Mouse (Mus musculus): ENCODE results near the gene Rpf2.
A peak's percentile ranks its signal among the peaks of the same experiment; 100 is the strongest.

Rpf2 gene

GRCm38 (mm10) chr10:40246374-40247165 is at the start of gene Rpf2:
TSS of gene Rpf2 (minus strand) at chr10:40247036.
- DNase-seq (ENCODE audit: low spot score), result peak; percentile 93

GRCm38 (mm10) chr10:40292640-40293039 is 45.8 kb upstream of the Rpf2 start:
- no peak for DNase-seq (ENCODE audit: low spot score)

- no peak for DNase-seq (ENCODE audit: low spot score)
These were observed 39.9 kb upstream of the Rpf2 start for GRCm38 (mm10) chr10:40286767-40287166.

GRCm38 (mm10) chr10:40285571-40285970 is 38.7 kb upstream of the Rpf2 start:
- DNase-seq (ENCODE audit: low spot score), result no peak

GRCm38 (mm10) chr10:40284997-40285396 is 38.2 kb upstream of the Rpf2 start:
- DNase-seq (ENCODE audit: low spot score), result no peak

GRCm38 (mm10) chr10:40284179-40284831 is 37.5 kb upstream of the Rpf2 start:
- DNase-seq (ENCODE audit: low spot score), result no peak

GRCm38 (mm10) chr10:40283636-40284035 is 36.8 kb upstream of the Rpf2 start:
- no peak for DNase-seq (ENCODE audit: low spot score)

GRCm38 (mm10) chr10:40281565-40281964 is 34.7 kb upstream of the Rpf2 start:
- DNase-seq (ENCODE audit: low spot score), result no peak

- no peak for DNase-seq (ENCODE audit: low spot score)
These were observed 31.5 kb upstream of the Rpf2 start for GRCm38 (mm10) chr10:40278317-40278716.

GRCm38 (mm10) chr10:40275991-40276390 is 29.2 kb upstream of the Rpf2 start:
- no peak for DNase-seq (ENCODE audit: low spot score)

- no peak for DNase-seq (ENCODE audit: low spot score)
These were observed 27.1 kb upstream of the Rpf2 start for GRCm38 (mm10) chr10:40273938-40274337.

GRCm38 (mm10) chr10:40271216-40271615 is 24.4 kb upstream of the Rpf2 start:
- DNase-seq (ENCODE audit: low spot score), result no peak

GRCm38 (mm10) chr10:40264920-40265319 is 18.1 kb upstream of the Rpf2 start:
- DNase-seq (ENCODE audit: low spot score), result no peak

GRCm38 (mm10) chr10:40263691-40264090 is 16.9 kb upstream of the Rpf2 start:
- DNase-seq (ENCODE audit: low spot score), result no peak

- no peak for DNase-seq (ENCODE audit: low spot score)
These were observed 15.4 kb upstream of the Rpf2 start for GRCm38 (mm10) chr10:40262200-40262599.

GRCm38 (mm10) chr10:40260305-40260704 is 13.5 kb upstream of the Rpf2 start:
- no peak for DNase-seq (ENCODE audit: low spot score)

GRCm38 (mm10) chr10:40259542-40259941 is 12.7 kb upstream of the Rpf2 start:
- DNase-seq (ENCODE audit: low spot score), result peak; percentile 24

GRCm38 (mm10) chr10:40258976-40259375 is 12.1 kb upstream of the Rpf2 start:
- peak; percentile 79 for DNase-seq (ENCODE audit: low spot score)

- peak; percentile 98 for DNase-seq (ENCODE audit: low spot score)
These were observed 11.6 kb upstream of the Rpf2 start for GRCm38 (mm10) chr10:40258401-40258966.

- peak; percentile 97 for DNase-seq (ENCODE audit: low spot score)
These were observed 10.8 kb upstream of the Rpf2 start, which contains the start of gene Gtf3c6 for GRCm38 (mm10) chr10:40257414-40258255. TSS of gene Gtf3c6 (minus strand) at chr10:40258108.

- DNase-seq (ENCODE audit: low spot score), result peak; percentile 90
These were observed 9.9 kb upstream of the Rpf2 start for GRCm38 (mm10) chr10:40256716-40257115.

- no peak for DNase-seq (ENCODE audit: low spot score)
These were observed 4.1 kb upstream of the Rpf2 start for GRCm38 (mm10) chr10:40250969-40251368.

All from embryo, embryonic 10.5 days (tissue).